Mouse (Mus musculus) bone marrow, adult 2 months (tissue): Measurements from ENCODE around the gene Pi4k2b.

Experiments
- CTCF ChIP-seq: fragments of 200-500 bp; IDR thresholded peaks from 2 replicates; pipeline ENCODE4 v1.5.1; 2011; ENCODE audit warnings: low read length, control low read depth; ENCODE audit not compliant: control insufficient read depth, insufficient read depth
- POLR2A ChIP-seq: fragments of 200-500 bp; IDR thresholded peaks from 2 replicates; pipeline ENCODE4 v1.6.1; 2011; ENCODE audit warnings: low read depth, mild to moderate bottlenecking, control low read depth, low read length, borderline replicate concordance; ENCODE audit not compliant: control insufficient read depth

DNA sequence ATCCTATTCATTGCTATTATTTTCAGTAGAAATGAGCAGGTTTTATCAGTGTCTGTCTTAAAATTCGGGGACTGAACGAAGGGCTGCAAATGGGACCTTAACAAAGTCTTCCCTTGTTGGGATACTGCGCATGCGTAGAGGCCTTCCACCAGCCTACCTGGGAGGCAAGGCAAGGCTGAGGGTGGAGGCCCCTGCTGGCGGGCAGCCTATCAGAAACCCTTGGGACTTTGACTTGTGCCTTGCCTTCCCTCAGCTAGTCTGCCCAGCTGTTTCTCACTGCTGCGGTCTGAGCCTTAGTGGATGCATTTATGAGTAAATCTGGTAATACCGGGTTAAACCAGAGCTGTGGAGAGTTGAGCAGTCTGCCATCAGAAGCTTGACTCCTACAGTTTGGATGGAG lies 71.9 kb downstream of the Pi4k2b start:
- TF ChIP-seq POLR2A (no peak), CTCF (no peak)
